Mouse (Mus musculus) limb, embryonic 11.5 days (tissue): ENCODE measurements around the gene 1700018F24Rik. TPM values are rescaled to one million over a fixed set of nuclear protein-coding genes. Genes with fewer than 3 reads are reported as not detected.
"Not testable (repeated sequence)": the region's sequence is repeated elsewhere in the genome, so short reads cannot be mapped to it uniquely, and the experiment has no call there.

Experiments
- ATAC-seq: fragments of 200-750 bp; cut with Nextera tagmentation; 2 replicates; pipeline ENCODE4 v1.8.0; 2017; ENCODE audit warnings: low read depth; ENCODE audit not compliant: insufficient number of reproducible peaks, low FRiP score, low TSS enrichment
- DNase-seq: peaks from one replicate; pipeline ENCODE4 v3.0.0-alpha.2; 2015; ENCODE audit warnings: low spot score
- H3K27ac ChIP-seq: fragments of 300-500 bp; sonication (generic); replicated peaks from 2 replicates; pipeline ENCODE4 v1.5.1; 2014; ENCODE audit warnings: low read depth, mild to moderate bottlenecking, low read length
- H3K27me3 ChIP-seq: fragments of 300-500 bp; sonication (generic); 2 replicates; pipeline ENCODE4 v1.6.1; 2014; ENCODE audit warnings: mild to moderate bottlenecking, low read length, mixed read lengths; ENCODE audit not compliant: control insufficient read depth, insufficient read depth
- H3K36me3 ChIP-seq: fragments of 300-500 bp; sonication (generic); 2 replicates; pipeline ENCODE4 v1.6.1; 2014; ENCODE audit warnings: mild to moderate bottlenecking, low read length, moderate library complexity, mixed read lengths; ENCODE audit not compliant: control insufficient read depth, insufficient read depth
- H3K4me1 ChIP-seq: fragments of 300-500 bp; sonication (generic); 2 replicates; pipeline ENCODE4 v1.6.1; 2014; ENCODE audit warnings: low read length, mixed read lengths; ENCODE audit not compliant: control insufficient read depth, insufficient read depth
- H3K4me2 ChIP-seq: fragments of 300-500 bp; sonication (generic); 2 replicates; pipeline ENCODE4 v1.6.1; 2014; ENCODE audit warnings: low read depth, mild to moderate bottlenecking, moderate library complexity; ENCODE audit not compliant: severe bottlenecking
- H3K4me3 ChIP-seq: fragments of 300-500 bp; sonication (generic); 2 replicates; pipeline ENCODE4 v1.5.1; 2014; ENCODE audit warnings: low read depth, low read length
- H3K9ac ChIP-seq: fragments of 300-500 bp; sonication (generic); 2 replicates; pipeline ENCODE4 v1.6.1; 2014; ENCODE audit warnings: mild to moderate bottlenecking, low read length
- H3K9me3 ChIP-seq: fragments of 300-500 bp; sonication (generic); 2 replicates; pipeline ENCODE4 v1.6.1; 2016; ENCODE audit warnings: low read length; ENCODE audit not compliant: control insufficient read depth
- WGBS: fragments of 180-500 bp; shearing (Covaris S2); extraction: QIAGEN DNeasy Blood & Tissue Kit; methylation state at CpG from one replicate; pipeline ENCODE4 v1.1.7; 2014; 5-methylcytosine and 5-hydroxymethylcytosine counted together
- polyA plus RNA-seq: library from polyadenylated mRNA; unstranded; fragments of >200 nt; fragmentation: Nextera tagmentation; extraction: Ambion mirVana; gene quantifications from 2 replicates; pipeline ENCODE4 v1.2.1, GENCODE M21; 2014

1700018F24Rik gene
- polyA plus RNA-seq, 1 experiment from 2014 or later, result not detected

- no peak for DNase-seq
- H3K27ac ChIP-seq, result no peak overlapping the region
- H3K4me2 ChIP-seq, result no peak overlapping the region
- no peak overlapping the region for H3K9ac ChIP-seq
- no peaks in the 10 kb centered on the region for H3K36me3 ChIP-seq
- no peak overlapping the region for H3K4me3 ChIP-seq
- H3K9me3 ChIP-seq, result no peaks in the 10 kb centered on the region
- no peaks in the 10 kb centered on the region for H3K4me1 ChIP-seq
- no peak for ATAC-seq
- WGBS, result 94% methylated on average over 1 of the region's 1 CpGs
- no peaks in the 10 kb centered on the region for H3K27me3 ChIP-seq
Measured at GRCm38 (mm10) chr5:145064765-145065340, 22.1 kb downstream of the 1700018F24Rik start.

DNA sequence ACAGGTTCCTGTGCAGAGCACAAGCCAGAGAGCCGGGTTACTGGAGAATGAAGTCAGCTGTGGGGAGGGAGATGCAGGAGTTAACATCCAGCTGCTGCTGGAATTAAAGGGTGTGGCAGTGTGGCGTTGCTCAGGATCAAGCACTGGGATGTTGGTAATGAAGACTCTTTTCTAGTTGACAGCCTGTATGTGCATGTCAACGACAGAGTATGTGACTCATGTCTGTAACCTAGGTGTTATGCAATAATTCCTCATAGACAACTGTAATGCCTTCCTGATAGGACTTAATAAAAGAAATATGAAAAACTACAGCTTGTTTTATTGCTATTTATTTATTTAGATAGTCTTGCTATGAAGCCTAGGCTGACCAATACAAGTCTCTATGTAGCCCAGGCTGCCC is 26.1 kb downstream of the 1700018F24Rik start:
- Histone ChIP-seq H3K9me3 (no peaks in the 10 kb centered on the region), H3K4me2 (no peak overlapping the region), H3K27me3 (no peaks in the 10 kb centered on the region), H3K36me3 (no peaks in the 10 kb centered on the region), H3K27ac (no peak overlapping the region), H3K4me1 (no peaks in the 10 kb centered on the region), H3K4me3 (no peak overlapping the region), H3K9ac (no peak overlapping the region)
- WGBS, result 50% methylated on average over 3 of the region's 3 CpGs
- ATAC-seq (no peak), DNase-seq (no peak)

DNA sequence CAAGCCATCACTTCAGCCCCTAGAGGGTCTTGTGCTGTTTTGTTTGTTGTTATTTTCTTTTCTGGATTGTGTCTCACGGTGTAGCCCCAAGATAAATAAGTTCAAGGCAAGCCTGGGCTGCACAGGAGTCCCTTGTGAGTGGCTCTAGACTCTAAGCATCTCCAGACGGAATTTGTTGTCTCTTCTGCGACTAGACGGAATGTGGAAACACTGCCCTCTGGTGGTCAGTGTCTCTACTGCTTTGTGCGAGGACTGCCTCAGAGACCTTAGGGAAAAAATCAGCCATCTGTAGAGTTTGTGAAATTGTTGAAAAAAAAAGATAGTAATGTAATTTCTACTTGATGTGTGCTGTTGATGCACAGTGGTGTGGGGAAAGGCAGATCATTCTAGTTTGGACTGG is 26.9 kb downstream of the 1700018F24Rik start:
- 3% methylated on average over 5 of the region's 5 CpGs for WGBS
- H3K27me3 ChIP-seq, result no peaks in the 10 kb centered on the region
- H3K4me3 ChIP-seq, result no peak overlapping the region
- H3K27ac ChIP-seq, result no peak overlapping the region
- no peaks in the 10 kb centered on the region for H3K9me3 ChIP-seq
- ATAC-seq (no peak; the same call in 1 of the 2 replicates), DNase-seq (peak; percentile 87)
- H3K4me2 ChIP-seq, result no peak overlapping the region
- no peaks in the 10 kb centered on the region for H3K36me3 ChIP-seq
- H3K9ac ChIP-seq, result no peak overlapping the region
- H3K4me1 ChIP-seq, result no peaks in the 10 kb centered on the region

- H3K27ac ChIP-seq, result no peak overlapping the region
- no peaks in the 10 kb centered on the region for H3K27me3 ChIP-seq
- no peaks in the 10 kb centered on the region for H3K36me3 ChIP-seq
- no peaks in the 10 kb centered on the region for H3K4me1 ChIP-seq
- WGBS, result 49% methylated on average over 6 of the region's 6 CpGs
- no peaks in the 10 kb centered on the region for H3K9me3 ChIP-seq
- H3K9ac ChIP-seq, result no peak overlapping the region
- H3K4me2 ChIP-seq, result no peak overlapping the region
- ATAC-seq (no peak), DNase-seq (no peak)
- no peak overlapping the region for H3K4me3 ChIP-seq
Measured at GRCm38 (mm10) chr5:145071342-145071741, 28.6 kb downstream of the 1700018F24Rik start.

GRCm38 (mm10) chr5:145075081-145075480 is 32.3 kb downstream of the 1700018F24Rik start:
- ATAC-seq (no peak), DNase-seq (no peak)
- Histone ChIP-seq H3K27ac (no peak overlapping the region), H3K27me3 (no peaks in the 10 kb centered on the region), H3K4me3 (no peak overlapping the region), H3K9me3 (no peaks in the 10 kb centered on the region), H3K9ac (no peak overlapping the region), H3K4me2 (no peak overlapping the region), H3K36me3 (no peaks in the 10 kb centered on the region), H3K4me1 (no peaks in the 10 kb centered on the region)
- 58% methylated on average over 3 of the region's 3 CpGs for WGBS

DNA sequence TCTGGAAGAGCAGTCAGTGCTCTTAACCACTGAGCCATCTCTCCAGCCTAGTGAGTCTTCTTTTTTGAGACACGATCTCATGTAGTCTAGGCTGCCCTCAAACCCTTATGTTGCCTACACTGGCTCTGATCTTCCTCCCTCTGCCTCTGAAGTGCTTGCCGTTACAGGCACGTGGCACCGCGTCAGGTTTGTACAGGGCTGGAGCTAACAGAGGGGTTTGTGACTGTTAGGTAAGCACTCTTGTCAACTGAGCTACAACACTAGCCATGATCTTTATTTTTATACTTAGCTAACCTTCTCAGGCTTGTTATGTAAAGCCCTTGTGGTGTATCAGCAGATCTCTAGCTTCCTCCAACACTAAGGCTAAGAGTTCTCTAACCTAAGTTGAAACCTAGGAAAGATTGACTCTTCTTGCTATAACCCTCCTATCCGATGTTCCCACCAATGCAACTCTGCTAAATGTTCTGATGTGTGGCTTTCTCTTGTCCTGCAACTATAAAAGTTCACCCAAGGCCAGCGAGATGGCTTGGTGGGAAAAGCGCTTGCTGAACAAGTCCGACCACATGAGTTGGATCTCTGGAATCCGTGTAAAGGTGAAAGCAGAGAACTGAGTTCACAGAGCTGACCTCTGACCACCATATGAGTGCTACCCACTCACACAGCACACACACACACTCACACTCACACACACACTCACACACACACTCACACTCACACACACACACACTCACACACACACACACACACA is 39.2 kb downstream of the 1700018F24Rik start:
- 87% methylated on average over 10 of the region's 10 CpGs for WGBS
- H3K4me2 ChIP-seq, result no peak overlapping the region
- no peak for DNase-seq

GRCm38 (mm10) chr5:145083201-145083600 is 40.4 kb downstream of the 1700018F24Rik start:
- Histone ChIP-seq H3K4me3 (peak overlapping the region; percentile 71), H3K4me2 (peak overlapping the region; percentile 11; the same call in 1 of the 2 replicates), H3K27ac (0 out of 2 replicates have a peak overlapping the region, but pooled peaks have one; percentile 24), H3K9ac (peak overlapping the region; percentile 8; the same call in 1 of the 2 replicates)
- DNase-seq, H3K27me3 ChIP-seq, H3K9me3 ChIP-seq, H3K36me3 ChIP-seq, H3K4me1 ChIP-seq: not testable (repeated sequence)
- WGBS, result 55% methylated on average over 6 of the region's 6 CpGs
- ATAC-seq, result peak; percentile 19; the same call in 1 of the 2 replicates

More for the DNA sequence above, 39.2 kb downstream of the 1700018F24Rik start:
- no peak overlapping the region for H3K4me3 ChIP-seq
- H3K9ac ChIP-seq, result no peak overlapping the region
- no peaks in the 10 kb centered on the region for H3K9me3 ChIP-seq
- H3K4me1 ChIP-seq, result 0 out of 2 replicates have a peak, but pooled peaks cover 3% of the 10 kb centered on the region
- 0 out of 2 replicates have a peak, but pooled peaks cover 4% of the 10 kb centered on the region for H3K36me3 ChIP-seq
- H3K27me3 ChIP-seq, result no peaks in the 10 kb centered on the region
- H3K27ac ChIP-seq, result no peak overlapping the region
- ATAC-seq, result no peak

DNA sequence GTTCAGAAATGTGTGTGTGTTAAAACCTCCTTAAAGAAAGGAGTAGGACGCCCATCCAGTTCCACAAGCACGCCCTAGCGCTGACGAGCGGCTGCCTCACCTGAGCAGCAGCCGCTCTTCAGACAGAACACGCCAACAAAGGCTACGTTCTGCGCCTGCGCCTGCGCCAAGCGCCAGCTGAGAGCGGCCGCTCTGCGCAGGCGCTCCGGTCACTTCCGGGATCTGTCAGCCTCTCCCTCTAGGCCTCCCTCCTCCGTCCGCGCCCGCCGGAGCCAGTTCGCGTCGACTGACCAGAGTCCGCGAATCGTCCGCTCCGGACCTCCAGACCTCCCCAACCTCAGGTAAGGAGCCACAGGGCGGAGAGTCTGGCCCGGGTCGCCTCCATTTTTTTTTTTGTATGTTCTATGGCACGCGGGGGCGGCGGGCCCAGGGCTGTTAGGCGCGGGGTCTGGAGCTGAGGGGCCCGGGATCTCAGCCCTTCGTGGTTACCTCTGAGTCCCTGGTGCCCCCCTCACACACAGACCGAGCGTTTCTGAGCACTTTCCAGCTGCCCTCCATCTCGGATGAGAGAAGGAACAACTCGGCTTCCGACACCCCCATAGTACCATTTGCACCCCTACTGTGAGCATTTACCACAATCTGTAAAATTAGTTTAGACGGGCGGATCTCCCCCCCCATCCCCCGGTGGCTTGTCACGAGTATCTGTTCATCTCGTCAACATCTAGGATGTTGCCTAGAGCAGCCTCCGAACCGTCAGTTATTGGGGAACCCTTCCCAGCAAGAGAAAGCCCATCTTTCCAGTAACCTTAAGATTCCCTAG is 41.1 kb downstream of the 1700018F24Rik start, which contains the start of the genes Arpc1a and Kpna7:
Gene Arpc1a (plus strand): TSS at position 199 of the 820 bp plus-strand sequence.
Gene Kpna7 (minus strand): TSS at position 399 of the 820 bp plus-strand sequence.
- WGBS, result under 1% methylated on average over 54 of the region's 54 CpGs
- H3K36me3 ChIP-seq, result 0 out of 2 replicates have a peak, but pooled peaks cover 4% of the 10 kb centered on the region
- 0 out of 2 replicates have a peak within 1 kb of the TSS, but pooled peaks have one; percentile 24 for H3K27ac ChIP-seq
- 0 out of 2 replicates have a peak, but pooled peaks cover 3% of the 10 kb centered on the region for H3K4me1 ChIP-seq
- no peaks in the 10 kb centered on the region for H3K9me3 ChIP-seq
- DNase-seq (peak; percentile 94), ATAC-seq (peak; percentile 92)
- H3K27me3 ChIP-seq, result no peaks in the 10 kb centered on the region
- H3K9ac ChIP-seq, result peak within 1 kb of the TSS; percentile 70
- peak within 1 kb of the TSS; percentile 71 for H3K4me3 ChIP-seq
- H3K4me2 ChIP-seq, result peak within 1 kb of the TSS; percentile 86
